Mouse (Mus musculus): ENCODE results near the gene Gpatch1.

DNA sequence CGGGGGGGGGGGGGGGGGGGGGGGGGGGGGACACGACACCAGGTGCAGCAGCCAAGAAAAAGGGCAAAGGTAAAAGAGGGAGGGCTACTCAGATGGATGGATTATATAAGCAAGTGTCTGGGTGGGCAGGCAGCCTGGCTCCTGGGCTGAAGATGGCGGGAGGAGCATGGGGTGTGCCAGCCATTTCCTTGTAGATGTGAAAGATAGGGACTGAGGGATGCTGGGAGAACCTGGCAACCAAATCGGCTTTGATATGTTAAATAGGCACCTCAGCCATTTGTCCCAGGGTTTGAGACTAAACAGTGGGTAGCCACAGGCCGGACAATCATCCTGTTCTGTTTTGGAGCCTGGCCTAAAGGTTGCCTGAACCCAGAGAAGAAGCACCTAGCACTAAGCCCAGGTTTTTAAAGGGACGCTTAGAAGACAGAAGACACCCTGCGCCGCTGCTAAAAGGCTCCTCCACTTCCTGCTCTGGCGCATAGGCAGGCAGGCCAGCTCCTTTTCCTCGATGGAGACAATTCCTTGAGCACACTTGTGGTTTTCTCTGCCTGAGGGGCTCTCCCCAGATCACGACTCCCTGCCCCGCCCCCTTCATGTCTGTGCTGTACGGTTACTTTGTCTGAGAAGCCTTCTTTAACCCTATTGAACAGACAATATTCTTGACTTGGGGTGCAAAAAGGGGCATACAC lies 4.6 kb upstream of the Gpatch1 start:
- TF ChIP-seq EP300 (IDR thresholded peaks at IDR 0.05; ENCODE audit: insufficient read depth, low read depth, low read length) (peak; percentile 54; the same call in 1 of the 2 replicates), CTCF (IDR thresholded peaks at IDR 0.05; ENCODE audit: low read depth, low read length) (no peak)

Data from ES-Bruce4 (cell line).